Mouse (Mus musculus) heart, adult 2 months (tissue): ENCODE data around the gene Zfp879.

Experiments
- CTCF ChIP-seq: fragments of 200-600 bp; IDR thresholded peaks from 2 replicates; pipeline ENCODE4 v1.8.1; 2022; ENCODE audit warnings: antibody characterized with exemption, mild to moderate bottlenecking, moderate library complexity
- EP300 ChIP-seq: fragments of 200-500 bp; IDR thresholded peaks from 2 replicates; pipeline ENCODE4 v1.6.1; 2011; ENCODE audit warnings: low read depth, low read length, control low read depth; ENCODE audit not compliant: insufficient read depth
- POLR2A ChIP-seq: fragments of 200-500 bp; IDR thresholded peaks from 2 replicates; pipeline ENCODE4 v1.6.1; 2011; ENCODE audit warnings: mild to moderate bottlenecking, low read depth, low read length, control low read depth; ENCODE audit not compliant: insufficient read depth

DNA sequence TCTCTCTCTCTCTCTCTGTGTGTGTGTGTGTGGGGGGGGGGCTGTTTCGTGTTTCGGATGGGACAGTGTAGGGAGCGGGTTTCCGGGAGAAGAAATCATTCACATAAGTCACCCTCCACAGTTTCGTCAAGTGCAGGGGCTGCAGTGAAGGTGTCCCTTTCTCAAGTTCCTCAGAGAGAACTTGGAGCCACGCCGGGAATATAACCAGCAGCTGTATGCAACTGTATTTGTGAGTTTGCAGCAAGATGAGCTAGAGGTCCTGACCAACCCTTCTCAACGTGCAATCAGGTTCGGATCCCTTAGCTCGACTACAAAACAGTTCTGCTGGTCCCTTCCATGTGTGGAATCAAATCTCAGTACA is 45.6 kb upstream of the Zfp879 start:
- no peak for TF ChIP-seq CTCF
- no peak for TF ChIP-seq POLR2A
- no peak for TF ChIP-seq EP300
